Mouse (Mus musculus): ENCODE results near the gene Kpna7.

GRCm38 (mm10) chr5:145123396-145123795, 39.6 kb upstream of the Kpna7 start:
- TF ChIP-seq POLR2A (IDR thresholded peaks at IDR 0.05; ENCODE audit: borderline replicate concordance, insufficient read depth, low read length), result no peak
- no peak for TF ChIP-seq CTCF (IDR thresholded peaks at IDR 0.05; ENCODE audit: borderline replicate concordance, insufficient read depth, low read depth, low read length)
